Mouse (Mus musculus) kidney, adult 2 months (tissue): ENCODE measurements around the gene Col5a2.

Experiments used
- CTCF ChIP-seq: fragments of 200-500 bp; conservative IDR thresholded peaks from 2 replicates; pipeline ENCODE4 v1.5.1; 2011; ENCODE audit warnings: low read depth, mild to moderate bottlenecking, control low read depth, low read length, moderate library complexity, mixed read lengths; ENCODE audit not compliant: insufficient read depth, insufficient read length
- POLR2A ChIP-seq: fragments of 200-500 bp; IDR thresholded peaks from one replicate; pipeline ENCODE4 v1.6.1; 2011; ENCODE audit warnings: low read depth, low read length, control low read depth

DNA sequence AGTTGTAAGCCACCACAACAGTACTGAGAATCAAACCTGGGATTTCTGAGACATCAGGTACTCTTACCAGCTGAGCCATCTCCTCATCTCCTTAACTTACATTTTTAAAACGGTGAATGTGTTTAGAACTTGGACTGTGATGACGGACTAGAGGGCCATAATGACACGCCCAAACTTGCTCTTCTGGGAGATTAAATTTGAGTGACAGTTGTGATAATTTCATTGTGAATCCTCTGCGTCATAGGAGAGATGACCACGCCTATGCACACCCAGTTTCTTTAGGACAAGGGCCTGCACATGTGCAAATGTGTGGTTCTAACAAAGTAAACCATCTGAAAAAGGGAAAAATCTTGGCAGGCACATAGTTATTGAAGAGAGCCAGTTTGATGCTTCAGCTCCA lies 79.2 kb downstream of the Col5a2 start:
- TF ChIP-seq CTCF: no peak
- TF ChIP-seq POLR2A: no peak
